Mouse (Mus musculus) c-Kit-positive CD71-positive TER-119-positive erythroid progenitor cells, embryonic 14.5 days (primary cell): ENCODE results near the gene Zfp365.
A peak's percentile ranks its signal among the peaks of the same experiment; 100 is the strongest.

Experiments used
- DNase-seq: peaks from one replicate; pipeline ENCODE4 v3.0.0-alpha.2; 2013; ENCODE audit warnings: low spot score

The Zfp365 gene

DNA sequence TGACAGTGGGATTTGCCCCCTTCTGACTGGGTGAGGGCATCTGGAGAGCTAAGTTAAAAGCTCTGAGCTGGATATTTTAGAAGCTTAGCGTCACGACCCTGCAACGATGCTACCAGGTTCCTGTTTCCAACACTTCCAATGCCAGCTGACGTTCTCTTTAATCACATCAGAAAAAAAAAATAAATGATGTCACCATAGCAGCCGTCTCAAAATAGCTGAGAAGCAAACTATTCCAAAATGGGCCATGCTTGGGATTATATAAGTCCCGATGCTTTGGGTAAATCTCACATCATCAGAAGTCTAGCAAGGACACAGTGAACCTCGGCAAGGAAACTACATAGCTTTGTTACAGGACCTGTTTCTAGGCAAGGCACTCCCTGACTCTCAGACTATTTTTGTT is 9.1 kb downstream of the Zfp365 start:
- no peak for DNase-seq

DNA sequence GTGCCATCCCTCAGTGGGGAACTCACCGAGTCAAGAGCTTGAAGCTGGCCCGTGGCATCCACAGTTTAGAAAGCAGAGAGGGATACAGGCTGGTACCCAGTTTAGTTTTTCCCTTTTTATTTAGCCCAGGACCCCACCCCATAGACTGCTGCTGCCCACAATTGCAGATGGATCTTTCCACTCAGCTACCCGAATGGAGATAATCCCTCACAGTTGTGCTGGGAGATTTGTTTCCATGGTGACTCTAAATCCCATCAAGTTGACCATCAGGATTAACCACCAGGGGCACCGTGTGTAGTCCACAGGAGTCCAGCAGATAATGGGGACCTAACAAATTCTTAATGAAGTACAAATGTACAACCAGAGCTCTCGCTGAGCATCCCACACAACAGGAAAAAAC is 11.3 kb downstream of the Zfp365 start:
- DNase-seq: no peak

DNA sequence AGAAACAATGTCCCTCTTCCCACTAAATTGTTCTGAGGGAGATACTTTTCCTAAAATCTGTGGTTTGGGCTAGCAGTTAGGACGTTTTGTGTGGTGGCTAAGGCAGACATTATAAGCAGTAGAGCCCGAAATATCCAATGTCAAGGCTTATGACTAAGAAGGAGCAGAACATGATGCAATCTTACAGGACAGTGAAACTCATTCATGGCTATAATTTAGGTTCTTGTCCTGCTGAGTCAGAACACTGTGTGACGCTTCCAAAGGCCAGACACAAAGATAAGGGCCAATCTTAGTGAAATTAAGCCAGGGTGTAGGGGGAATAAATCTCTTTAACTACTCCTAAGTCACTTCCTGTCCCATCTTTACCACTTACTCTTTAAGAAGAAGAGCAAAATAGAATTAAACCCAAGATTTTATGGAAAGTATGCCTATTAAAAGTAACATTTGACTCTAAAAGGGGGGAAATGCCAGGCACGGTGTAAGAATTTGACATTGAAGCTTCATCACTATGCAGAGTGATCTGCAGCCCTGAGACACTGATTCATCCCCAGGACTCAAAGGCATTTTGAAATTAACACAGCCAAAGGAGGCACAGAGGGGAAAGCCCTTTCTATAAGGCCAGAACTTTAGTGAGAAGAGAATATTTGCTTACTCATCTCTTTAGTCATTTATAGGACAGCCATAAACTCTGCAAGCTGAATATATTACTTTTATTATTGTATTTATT is 13.3 kb downstream of the Zfp365 start:
- DNase-seq: no peak

DNA sequence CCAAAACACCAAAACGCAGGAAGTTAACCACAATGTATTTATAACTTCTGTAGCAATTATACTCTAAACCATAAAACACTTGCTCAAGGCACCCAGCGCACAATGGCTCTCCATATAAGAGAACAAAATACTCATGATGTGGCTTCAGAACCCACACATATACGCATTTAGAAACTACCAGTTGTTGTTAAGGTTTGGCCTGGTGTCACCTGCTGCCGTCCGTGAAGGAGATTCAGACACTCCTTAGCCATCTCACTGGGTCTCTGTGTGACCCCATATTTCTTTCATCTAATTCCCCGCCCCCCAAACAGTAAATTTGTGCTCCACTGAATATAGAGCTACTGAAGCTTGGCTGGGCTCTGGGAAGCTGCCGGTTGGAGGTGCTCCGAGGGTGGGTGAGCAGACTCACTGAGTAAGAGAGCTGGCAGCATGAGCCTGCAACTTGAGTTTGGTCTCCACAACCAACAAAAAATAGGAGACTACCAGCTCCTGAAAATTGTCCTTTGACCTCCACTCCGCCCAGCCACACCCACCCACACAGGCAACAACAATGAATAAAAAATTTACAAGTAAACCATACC is 14.0 kb downstream of the Zfp365 start:
- DNase-seq: no peak

DNA sequence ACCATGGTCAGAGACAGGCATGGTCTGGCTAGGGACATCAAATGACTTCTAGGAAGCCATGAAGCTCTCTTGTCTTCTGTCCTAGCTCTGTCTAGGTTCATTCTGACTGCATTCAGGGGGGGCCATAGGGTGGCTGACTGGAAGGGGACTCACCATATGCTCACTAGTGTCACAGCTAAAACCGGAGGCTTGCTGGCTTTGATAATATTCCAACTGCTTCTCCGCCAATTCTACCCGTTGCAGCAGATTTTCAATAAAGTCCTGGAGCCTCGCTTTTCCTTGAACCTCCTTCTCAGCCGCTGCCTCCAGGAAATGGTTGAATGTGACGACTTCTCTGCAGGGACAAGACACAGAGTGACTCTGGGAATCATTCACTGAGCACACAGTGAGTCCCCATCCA is 15.2 kb downstream of the Zfp365 start:
- no peak for DNase-seq

DNA sequence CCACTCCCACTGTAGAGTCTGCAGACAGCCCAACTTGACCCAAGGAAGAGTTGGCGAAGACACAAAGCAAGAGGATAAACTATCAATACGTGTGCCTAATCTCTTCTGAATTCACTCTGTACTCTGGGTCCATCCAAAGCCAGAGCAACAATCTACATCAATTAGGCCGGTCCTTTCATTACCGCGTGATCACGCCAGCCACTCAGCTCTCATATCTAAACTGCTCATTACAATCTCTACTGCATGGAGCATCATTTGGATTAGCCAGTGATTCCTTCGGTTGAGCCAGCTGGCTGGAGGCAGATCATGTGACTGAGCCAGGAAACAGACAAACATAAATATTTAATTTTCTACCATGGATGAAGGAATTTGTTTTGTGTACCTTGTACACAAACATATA is 17.8 kb downstream of the Zfp365 start:
- no peak for DNase-seq

DNA sequence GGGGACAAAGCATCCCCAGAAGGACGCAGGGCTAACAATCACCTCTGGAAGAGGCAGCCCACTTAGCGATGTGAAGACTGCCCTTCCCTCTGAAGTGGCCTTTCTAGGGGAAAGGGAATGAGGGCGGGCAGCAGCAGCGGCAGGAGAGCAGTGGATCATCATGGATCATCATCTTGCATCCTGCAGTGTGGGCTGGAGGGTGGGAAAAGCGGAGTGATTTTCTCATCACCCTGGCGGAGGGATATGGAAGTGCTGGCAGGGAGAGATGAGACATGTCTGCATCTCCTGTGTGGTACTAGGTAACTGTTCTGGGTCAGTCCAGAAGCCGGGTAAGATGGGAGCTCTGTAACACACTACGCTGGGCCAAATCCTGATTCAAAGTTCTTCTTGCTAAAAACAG is 18.4 kb downstream of the Zfp365 start:
- DNase-seq: no peak

DNA sequence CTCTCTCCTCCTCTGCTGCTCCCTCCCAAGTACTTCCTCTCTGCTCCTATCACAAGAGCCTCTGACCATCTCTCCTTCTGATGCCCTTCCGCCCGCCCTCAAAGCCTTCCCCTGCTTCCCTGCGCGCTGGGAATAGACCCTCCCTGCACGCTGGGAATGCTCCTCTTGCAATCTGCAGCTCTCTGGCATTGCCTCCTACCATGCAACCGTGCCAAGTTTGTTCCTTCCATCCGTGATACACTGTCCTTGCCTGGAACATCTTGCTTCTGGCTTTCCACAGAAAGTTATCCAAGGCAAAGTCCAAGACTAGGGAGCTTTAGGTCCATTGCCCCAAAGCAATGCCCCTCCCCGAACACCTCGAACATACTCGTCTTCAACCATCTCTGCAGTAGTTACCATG is 19.2 kb downstream of the Zfp365 start:
- DNase-seq: no peak

DNA sequence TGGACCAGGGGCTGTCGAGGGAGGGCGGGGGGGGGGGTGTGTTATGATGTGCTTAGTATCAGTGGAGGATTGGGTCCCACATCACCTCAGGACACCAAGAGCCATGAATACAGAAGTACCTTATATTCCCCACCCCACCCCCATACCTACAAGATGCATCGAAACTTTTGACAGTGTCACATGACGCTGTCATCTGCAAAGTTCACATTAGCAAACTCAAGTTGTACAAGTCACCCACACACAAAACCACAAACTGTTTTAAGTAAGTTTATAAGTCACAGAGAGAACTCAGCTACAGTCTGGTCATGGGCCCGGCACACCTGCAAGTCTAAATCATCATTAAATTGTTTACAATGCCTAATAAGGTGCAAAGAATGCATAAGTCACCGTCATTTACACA is 21.3 kb downstream of the Zfp365 start:
- DNase-seq: no peak

DNA sequence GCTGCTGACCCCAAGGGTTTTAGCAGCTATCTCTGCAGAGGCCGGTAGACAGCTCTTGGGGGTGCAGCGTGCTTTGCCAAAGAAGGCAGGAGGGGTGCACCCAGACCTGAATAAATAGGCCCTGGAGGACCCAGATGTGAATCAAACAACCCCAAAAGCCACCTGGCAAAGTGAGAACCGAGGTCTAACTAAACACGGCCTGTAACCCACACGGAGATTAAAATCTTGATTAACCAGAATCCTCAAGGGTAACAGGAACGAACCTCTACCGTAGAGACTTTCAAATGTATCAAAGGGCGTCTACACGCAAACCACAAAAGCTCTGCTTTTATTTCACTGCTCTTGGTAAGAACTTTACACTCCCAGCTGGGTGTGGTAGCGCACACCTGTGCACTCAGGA is 24.5 kb downstream of the Zfp365 start:
- no peak for DNase-seq

DNA sequence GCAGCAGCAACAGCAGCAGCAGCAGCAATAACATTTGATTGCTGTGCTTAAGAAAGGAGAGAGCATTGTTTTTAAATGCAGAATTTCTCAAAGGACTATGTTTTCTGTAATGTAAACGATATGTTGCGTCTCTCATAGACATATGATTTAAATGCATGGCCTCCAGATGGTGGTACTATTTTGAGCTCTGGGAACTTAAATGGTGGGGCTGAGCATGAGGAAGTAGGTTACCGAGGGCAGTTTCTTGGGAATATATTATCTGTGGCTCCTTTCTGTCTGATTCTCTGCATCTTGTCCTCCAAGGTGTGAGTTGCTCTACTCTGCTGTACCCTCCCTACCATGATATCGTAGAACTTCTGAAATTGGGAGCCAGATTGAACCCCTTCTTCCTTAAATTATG is 31.8 kb downstream of the Zfp365 start:
- no peak for DNase-seq

DNA sequence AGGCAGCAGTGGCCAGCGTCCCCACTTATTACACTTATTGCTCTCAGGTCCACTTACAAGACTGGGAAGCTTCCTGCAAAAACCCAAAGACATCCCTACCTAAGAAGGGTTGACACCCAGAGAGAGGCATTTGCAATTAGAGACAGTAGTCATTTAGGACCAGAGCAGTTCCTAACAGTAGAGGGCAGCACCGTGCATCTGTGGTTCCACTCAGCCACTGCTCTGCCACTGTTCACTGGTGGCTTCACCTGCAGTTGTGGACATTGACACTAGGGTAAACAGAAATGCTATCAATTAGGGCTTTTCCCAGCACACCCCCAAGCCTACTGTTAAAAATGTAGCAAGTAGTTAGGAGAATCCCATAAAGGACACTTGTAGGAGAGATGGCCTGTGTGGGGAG is 40.7 kb downstream of the Zfp365 start:
- no peak for DNase-seq

DNA sequence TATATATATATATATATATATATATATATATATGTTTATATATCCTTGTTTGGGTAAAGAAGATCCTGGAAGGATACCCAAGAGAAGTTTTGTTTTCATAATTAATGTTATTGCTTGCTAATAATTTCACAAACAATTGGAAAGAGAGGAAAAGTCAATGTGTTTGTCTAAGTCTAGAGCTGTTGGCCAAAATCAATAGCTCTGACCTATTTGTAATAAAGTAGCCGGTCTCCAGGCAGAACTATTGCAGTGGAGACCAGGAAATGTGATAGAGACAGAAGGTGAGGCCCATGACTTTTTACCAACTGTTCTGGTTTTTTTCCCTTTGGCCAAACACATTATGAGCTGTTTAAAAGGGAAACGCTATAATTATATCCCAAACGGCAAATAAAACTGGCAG is 44.2 kb downstream of the Zfp365 start:
- DNase-seq: no peak

DNA sequence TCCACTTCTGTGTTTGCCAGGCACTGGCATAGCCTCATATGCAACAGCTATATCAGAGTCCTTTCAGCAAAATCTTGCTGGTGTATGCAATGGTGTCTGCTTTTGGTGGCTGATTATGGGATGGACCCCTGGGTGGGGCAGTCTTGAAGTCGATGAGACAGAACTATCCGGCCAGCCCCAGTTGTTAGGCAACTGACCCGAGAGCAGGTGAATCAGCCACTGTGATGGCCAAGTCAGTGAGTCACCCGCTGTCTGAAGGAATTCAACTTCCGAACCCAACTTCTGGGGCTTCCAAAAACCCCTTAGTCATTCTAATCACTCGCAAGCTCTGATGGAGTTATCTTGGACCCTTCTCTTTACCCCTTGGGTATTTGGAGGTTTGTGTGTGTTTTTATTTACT is 46.6 kb downstream of the Zfp365 start:
- no peak for DNase-seq

DNA sequence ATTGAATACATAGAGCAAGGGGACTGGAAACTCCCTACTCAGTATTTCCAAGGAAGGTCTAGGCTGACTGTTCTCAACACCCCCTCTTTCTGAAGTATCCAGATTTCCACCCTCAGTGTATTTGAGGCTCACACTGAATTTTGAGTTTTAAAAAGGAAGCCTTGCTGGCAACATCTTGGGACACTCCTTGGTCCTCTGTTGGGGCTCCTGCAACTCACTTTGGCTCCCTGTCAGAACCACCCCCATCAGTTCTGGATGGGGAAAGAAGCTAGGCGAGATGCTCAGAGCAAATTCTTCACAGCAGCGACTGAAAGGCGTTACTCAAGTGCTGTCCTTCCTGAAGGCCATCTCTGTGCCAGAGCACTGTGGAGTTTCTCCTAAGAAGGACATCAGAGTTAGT is 47.4 kb downstream of the Zfp365 start:
- DNase-seq: no peak

DNA sequence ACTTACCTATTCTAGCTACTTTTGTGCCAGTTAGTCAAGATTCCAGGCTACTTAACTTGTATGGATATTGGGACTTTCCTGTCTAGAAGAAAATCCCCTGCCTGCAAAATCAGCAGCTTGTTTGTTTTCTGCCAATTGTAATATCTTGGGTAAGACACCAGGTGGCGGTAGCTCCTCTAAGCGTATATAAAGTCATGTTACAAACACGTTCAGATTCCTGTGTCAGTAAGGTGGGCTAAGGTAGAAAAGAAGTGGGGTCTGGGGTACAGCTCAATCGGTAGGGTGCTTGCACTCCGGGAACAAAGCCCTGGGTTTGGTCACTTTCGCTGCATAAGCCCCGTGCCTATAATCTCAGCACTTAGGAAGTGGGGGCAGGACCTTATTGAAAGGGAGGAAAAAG is 50.1 kb downstream of the Zfp365 start:
- peak; percentile 9 for DNase-seq

DNA sequence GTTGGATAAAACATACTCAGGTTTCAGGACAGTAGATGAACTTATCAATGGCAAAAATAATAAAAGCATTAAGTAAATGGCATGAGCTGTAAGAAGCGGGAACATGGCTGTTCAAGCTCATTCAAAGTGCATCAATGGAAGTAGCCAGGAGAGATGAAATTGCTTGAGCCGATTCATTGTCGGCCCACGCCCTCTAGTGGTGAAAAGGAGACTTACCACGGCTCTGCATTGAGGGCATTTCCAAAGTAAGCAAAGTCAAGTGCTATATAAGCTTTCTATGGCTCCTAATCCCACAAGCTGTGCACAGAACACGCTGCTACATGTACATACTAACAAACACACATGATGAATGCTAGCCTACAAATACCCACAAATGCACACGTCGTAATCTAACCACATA is 53.6 kb downstream of the Zfp365 start:
- peak; percentile 37 for DNase-seq

DNA sequence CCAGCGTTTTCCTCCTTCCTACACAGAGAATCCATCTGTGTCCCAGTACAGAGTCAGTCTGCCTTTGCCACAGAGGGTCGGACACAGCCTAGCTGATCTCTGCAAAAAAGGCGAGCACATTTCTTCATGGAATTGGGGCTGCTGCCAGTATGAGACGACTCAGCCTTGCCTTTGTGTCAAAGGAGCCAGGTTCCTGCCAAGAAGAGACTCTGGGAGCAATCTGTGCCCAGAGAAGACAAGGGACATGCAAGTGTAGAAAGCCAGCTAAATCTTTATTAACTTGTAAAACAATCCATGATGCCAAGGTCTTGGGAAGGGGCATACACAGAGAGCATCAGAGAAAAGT is 54.9 kb downstream of the Zfp365 start:
- DNase-seq: no peak

DNA sequence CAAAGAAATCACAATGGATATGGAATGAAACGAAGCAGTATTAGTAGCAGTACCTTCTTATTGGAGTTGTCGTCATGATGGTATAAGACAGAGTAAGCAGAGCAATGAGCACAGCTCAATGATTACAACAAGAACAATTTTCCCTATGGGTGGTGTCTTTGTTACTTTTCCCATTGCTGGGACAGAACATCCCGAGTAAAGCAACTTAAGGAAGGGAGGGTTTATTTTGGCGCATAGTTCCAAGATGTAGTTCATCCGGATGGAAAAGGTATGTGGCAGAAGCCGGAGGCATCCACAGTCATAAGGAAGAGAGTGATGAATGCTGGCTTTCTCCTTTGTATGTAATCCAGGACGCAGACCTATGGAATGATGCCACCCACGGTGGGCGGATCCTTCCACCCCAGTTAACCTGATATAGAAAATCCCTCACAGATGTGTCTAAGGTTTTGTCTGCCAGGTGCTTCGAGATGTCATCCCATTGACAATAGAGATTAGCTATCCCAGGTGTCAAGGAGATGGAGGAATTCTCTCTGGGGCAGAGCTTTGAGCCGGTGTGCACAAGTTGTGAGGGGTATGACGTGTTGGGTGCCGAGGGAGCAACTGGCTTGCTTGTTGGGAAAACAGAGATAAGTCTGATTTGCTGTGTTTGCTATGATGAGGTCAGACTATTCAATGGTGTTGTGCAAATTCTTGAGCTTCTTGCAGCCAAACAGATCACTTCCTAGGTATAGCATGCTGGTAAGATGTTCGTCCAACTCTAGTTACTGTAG is 55.5 kb downstream of the Zfp365 start:
- no peak for DNase-seq

DNA sequence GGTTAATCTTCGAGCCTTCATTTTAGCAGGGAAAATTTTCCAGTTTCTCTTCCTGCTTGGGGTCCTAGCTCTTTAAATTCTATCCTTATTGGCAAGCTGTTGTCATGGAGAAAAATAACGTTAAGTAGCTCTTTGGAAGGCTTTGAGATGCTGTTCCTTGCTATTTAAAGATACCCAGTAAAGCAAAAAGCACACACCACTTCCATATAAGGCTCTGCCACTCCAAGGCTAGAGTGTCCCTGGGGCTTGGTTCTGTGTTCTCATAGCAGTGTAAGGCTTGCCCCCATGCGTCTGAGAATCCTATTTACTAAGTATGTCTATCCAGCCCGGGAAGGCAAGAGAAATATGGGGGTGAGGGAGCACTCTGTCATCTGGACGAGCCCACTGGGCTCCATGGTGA is 56.7 kb downstream of the Zfp365 start:
- DNase-seq: no peak

DNA sequence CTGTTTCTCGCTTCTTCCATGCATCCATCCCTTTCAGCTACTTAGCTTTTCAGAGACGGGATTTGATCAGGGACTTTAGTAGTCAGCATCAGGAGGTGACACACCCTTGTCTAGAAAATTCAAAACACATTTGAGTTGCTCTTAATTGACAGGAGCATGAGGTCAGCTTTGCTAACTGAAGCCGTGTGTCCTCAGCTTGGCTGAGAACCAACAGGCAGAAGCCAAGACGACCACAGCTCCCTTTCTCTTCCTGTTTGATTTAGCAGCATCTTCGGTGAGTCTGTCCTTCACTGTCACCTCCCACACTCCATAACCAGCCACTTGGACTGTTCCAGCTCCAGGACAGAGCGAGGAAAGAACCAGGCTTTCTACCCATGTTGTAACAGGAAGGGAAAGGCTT is 60.1 kb downstream of the Zfp365 start:
- DNase-seq: no peak

DNA sequence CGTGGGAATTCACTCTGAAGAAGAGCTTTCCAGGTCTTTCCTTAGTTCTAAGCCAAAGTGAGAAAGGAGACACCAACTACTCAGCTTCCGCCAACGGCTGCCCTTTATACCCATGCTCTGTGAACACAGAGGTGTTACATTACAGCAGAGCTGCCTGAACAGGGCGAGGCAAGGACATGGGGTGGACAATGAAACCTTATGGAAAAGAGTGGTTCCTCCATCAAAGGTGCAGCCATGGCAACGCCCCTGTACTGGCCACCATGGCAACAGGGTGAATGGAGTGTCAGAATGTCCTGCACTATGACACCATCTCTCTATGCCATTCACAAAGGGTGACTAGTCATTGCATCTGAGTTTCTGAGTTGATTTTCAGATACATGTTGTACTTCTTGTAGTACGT is 61.4 kb downstream of the Zfp365 start:
- no peak for DNase-seq

DNA sequence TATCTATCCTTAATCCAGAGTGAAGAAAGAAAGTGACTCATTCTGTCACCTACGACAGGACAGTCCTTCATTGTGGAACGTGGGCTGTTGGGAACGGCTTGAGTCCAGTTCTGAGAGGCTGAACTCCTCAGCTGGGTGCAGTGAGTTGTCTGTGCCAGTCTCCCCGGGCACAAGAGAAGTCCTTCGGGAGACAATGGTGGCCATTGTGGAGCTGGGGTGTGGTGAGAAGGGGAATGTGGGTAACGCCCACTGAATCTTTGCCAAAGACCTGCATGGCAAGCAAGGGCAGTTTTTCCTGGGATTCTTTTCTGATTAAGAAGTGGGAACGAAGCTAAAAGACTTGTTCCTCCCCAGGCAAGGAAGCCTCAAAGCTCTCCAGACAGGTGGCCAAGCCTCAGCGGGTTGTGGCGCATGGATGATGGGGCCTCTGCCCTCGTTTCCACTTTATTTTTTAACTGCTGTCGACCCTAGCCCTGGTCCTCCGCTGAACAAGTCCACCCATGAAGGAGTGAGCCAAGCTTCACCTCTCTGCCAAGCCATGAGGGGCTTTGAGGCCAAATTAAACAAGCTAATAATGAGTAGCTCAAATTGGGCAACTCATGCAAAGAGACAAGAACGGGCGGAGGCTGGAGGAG is 66.3 kb downstream of the Zfp365 start:
- no peak for DNase-seq
